Mouse (Mus musculus) ES-E14 (cell line): ENCODE measurements around the gene Nmi.

Experiments
- HCFC1 ChIP-seq: IDR thresholded peaks from 2 replicates; pipeline ENCODE4 v1.6.1; 2012; ENCODE audit warnings: low read length, inconsistent platforms, borderline replicate concordance; ENCODE audit not compliant: insufficient read depth
- MAFK ChIP-seq: IDR thresholded peaks from 2 replicates; pipeline ENCODE4 v1.6.1; 2014; ENCODE audit warnings: mild to moderate bottlenecking, low read depth, low read length, inconsistent platforms; ENCODE audit not compliant: insufficient read depth
- ZC3H11A ChIP-seq: IDR thresholded peaks from 2 replicates; pipeline ENCODE4 v1.6.1; 2012; ENCODE audit warnings: low read depth, mild to moderate bottlenecking, inconsistent platforms, low read length, borderline replicate concordance
- ZNF384 ChIP-seq: IDR thresholded peaks from 2 replicates; pipeline ENCODE4 v1.6.1; 2012; ENCODE audit warnings: low read depth, low read length, inconsistent platforms

GRCm38 (mm10) chr2:51907538-51908110, 65.7 kb downstream of the Nmi start:
- TF ChIP-seq HCFC1 (no peak), MAFK (no peak), ZC3H11A (no peak), ZNF384 (no peak)
